Mouse (Mus musculus) erythroblast, embryonic 14.5 days (primary cell): ENCODE measurements around the gene Hoxd10. TPM values are rescaled to one million over a fixed set of nuclear protein-coding genes. Genes with fewer than 3 reads are reported as not detected.

Experiments
- H3K27me3 ChIP-seq: 2 replicates; pipeline ENCODE4 v1.6.1; 2012; ENCODE audit warnings: inconsistent platforms; ENCODE audit not compliant: control insufficient read depth
- H3K36me3 ChIP-seq: 2 replicates; pipeline ENCODE4 v1.6.1; 2012; ENCODE audit warnings: mild to moderate bottlenecking, inconsistent platforms; ENCODE audit not compliant: control insufficient read depth
- H3K4me1 ChIP-seq: 2 replicates; pipeline ENCODE4 v1.6.1; 2012; ENCODE audit warnings: inconsistent platforms; ENCODE audit not compliant: control insufficient read depth
- H3K4me3 ChIP-seq: replicated peaks from 2 replicates; pipeline ENCODE3; 2012; ENCODE audit warnings: moderate library complexity, mild to moderate bottlenecking, inconsistent platforms
- H3K9me3 ChIP-seq: 2 replicates; pipeline ENCODE4 v1.6.1; 2012; ENCODE audit warnings: low read length, inconsistent platforms, mixed read lengths; ENCODE audit not compliant: control insufficient read depth
- GATA1 ChIP-seq: IDR thresholded peaks from 2 replicates; pipeline ENCODE4 v1.6.1; 2012; ENCODE audit warnings: low read length, inconsistent platforms, mixed read lengths
- TAL1 ChIP-seq: IDR thresholded peaks from 3 replicates; pipeline ENCODE4 v1.6.1; 2012; ENCODE audit warnings: low read length, inconsistent platforms, mixed read lengths
- polyA plus RNA-seq: library from polyadenylated mRNA; stranded (reverse); fragments of >175 nt; gene quantifications from 2 replicates; pipeline ENCODE4 v1.2.3, GENCODE M21; 2012

Hoxd10 gene
- polyA plus RNA-seq, 1 experiment, result not detected

DNA sequence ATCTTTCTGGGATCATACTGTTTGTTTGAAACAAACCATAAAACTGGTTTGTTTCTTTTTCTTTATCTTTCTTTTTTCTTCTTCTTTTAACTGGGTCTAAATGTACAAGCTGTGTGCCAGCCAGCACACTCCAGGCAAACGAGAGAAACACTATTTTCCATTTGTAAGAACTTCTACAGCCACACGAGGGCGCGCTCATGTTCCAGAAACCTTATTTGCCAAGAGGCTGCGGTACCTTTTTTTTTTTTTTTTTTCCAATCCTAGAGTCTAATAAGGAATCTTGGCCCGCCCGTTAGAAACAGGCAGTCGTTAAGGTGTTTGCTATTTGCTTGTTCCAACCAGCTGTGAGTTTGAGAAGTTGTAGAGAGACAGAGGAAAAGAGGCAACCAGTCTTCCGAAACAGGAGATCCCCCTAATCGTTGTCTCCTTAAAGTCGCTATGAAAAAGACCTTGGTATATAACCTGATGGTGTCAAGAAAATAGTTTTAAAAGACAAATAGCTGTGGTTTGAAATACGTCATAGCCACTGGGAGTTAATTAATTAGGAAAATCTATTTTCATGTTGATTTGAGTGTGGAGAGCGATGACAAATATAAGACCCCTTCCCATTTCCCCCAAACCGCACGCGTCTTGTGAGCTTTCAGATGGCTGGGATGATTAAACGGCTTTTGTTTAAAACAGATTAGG is 5.3 kb upstream of the Hoxd10 start:
- peaks cover 100% of the 10 kb centered on the region for H3K27me3 ChIP-seq
- peaks cover 6% of the 10 kb centered on the region; the same call in 1 of the 2 replicates for H3K9me3 ChIP-seq
- TF ChIP-seq TAL1, result no peak
- no peak for TF ChIP-seq GATA1

DNA sequence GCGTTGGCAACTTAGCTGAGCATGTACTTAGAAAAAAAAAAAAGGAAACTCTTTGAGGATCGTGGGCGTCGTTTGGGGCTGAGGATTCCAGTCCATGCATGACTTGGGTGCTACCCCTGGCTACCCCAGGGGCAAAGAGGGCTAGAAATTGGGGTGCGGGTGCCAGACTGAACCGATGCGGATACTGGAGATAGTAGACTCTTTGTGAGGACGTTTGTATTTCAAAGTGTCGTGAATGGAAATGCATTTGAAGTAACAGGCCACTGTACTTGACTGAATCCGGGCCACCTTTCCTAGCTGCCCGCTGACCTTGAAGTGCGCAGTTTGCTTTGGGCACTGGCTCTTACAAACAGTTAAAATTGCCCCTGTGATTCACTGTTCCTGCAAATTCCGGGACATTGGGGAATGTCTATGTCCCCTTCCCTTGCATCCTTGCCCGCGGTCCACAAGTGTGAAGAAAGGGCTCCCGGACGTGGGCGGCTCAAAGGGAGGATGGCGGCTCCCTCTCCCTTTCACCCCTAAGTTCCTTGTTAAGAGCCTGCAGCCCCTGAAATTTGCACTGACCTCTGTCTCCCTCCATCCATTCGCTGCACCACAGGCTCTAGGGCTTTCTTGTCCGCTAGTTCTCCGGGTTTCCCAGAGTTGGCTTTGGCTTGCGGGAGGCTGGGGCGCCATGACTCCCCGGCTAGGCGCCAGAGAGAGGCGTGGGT is 4.6 kb upstream of the Hoxd10 start:
- peaks cover 100% of the 10 kb centered on the region for H3K27me3 ChIP-seq
- no peak overlapping the region for H3K4me3 ChIP-seq
- no peaks in the 10 kb centered on the region for H3K36me3 ChIP-seq
- H3K4me1 ChIP-seq, result no peaks in the 10 kb centered on the region
- H3K9me3 ChIP-seq, result peaks cover 6% of the 10 kb centered on the region; the same call in 1 of the 2 replicates
- TF ChIP-seq GATA1, result no peak
- TF ChIP-seq TAL1, result no peak

More for the DNA sequence above, 5.3 kb upstream of the Hoxd10 start:
- Histone ChIP-seq H3K4me3 (no peak overlapping the region), H3K36me3 (no peaks in the 10 kb centered on the region), H3K4me1 (no peaks in the 10 kb centered on the region)

DNA sequence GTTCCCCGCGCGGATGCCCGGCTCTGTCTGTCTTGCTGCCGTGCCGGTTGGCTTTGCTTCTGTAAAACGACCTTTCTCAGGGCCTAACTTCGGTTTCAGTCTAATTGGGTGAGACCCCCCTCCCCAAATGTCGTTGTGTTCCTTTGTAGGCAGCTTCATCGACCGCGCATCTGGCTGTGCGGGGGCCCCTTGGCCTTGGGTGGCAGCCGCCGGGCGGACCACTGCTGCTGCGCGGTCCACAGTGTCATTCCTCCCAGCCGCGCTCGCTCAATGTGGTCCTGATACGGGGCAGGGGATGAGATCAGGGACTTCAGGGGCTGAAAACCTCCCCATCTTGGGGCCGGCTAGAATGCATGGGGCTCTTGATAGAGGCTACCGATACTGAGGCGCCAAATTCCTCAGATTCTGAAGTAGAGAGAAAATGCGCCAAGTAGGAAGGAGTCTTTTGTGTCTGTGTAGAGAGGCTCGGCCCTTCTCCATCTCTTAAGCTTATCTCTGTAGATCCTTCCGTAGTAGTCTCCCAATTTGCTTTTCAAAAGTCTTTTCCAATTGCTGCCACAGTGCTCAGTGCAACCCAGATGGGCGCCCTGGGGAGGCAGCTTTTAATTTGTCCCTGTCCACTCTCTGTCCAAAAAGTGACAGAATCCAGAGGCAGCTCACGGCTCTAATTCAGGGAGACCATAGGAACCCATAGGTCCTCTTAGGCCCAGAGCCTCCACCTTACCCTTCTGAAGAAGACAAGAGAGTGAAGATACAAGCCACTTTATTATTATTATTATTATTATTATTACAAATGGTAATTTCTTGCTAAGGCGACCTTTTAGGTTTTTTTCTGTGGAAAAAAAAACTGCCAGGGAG is 3.8 kb upstream of the Hoxd10 start:
- Histone ChIP-seq H3K9me3 (peaks cover 4% of the 10 kb centered on the region; the same call in 1 of the 2 replicates), H3K27me3 (peaks cover 100% of the 10 kb centered on the region), H3K4me3 (no peak overlapping the region), H3K36me3 (no peaks in the 10 kb centered on the region), H3K4me1 (no peaks in the 10 kb centered on the region)
- TF ChIP-seq GATA1, result no peak
- no peak for TF ChIP-seq TAL1

DNA sequence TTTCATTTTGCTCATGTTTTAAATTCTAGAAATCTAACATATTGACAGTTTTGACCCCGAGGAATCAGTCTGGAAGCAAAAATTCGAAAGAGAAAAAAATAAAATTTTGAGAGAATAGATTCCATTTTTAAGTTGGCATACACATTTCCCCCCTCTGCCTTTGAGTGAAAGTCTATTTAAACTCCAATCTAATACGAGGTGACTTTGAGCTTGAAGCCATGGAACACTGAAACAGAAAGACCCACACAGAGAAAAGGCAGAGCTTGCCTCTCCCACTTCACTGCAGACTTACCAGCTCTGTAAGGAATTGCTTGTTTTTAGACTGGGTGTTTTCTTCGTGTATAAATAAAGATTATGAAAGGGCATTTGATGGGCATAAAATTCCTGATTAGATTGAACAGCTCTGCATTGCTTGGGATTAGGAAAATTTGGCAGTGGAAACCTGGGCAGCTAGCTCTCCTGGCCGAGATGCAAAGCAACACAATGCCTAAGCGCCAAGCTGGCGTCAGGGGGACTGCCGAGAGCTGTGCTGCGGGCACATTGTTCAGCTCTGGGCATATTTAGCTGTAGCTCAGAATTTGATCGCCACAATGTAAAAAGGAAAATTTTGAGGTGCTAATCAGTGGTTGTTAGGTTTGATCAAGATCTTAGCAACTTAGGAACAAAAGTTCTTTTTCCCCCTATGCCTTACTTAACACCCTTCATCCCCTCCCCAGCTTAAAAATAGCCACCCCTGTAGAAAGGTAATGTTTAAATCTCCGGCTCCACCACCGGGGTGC is 2.7 kb upstream of the Hoxd10 start:
- Histone ChIP-seq H3K27me3 (peaks cover 100% of the 10 kb centered on the region), H3K4me3 (no peak overlapping the region), H3K9me3 (0 out of 2 replicates have a peak, but pooled peaks cover 4% of the 10 kb centered on the region), H3K4me1 (no peaks in the 10 kb centered on the region), H3K36me3 (no peaks in the 10 kb centered on the region)
- TF ChIP-seq GATA1, result no peak
- TF ChIP-seq TAL1, result no peak

DNA sequence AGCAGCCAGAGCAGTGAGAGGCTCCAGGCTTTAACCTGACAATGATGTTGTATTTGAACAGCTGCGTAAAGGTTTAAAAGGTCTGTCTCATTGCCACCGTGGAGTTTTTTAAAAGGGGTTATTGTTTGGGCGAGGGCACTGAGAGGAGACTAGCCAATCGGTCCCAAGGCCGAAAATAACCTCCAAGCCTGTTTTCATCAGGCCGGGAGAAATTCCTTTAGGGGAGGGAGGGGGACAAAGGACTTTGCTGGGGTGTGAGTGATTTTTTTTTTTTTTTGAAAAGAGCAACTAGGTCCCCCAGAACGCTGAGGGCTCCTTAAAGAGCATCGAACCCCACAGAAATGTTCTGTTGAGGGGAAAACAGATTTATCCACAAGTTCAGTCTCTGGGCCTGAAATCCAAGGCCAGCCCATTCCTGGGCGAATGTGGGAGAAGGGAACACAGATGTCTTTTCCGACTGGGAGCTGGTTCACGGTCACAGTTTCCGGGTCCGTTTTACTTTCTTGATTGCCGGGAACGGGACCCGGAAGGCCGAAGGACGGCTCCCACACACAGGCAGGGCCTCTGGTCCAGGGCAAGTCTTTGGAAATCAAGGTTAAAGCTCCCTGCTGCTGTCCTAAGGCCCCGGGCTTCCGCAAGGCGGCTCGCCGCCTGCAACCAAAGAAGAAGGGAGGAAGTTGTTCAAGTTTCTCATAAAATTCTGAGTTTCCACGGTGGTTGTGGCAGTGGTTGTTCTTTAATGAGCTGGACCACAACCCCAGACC is 2.0 kb upstream of the Hoxd10 start:
- no peak overlapping the region for H3K4me3 ChIP-seq
- no peaks in the 10 kb centered on the region for H3K4me1 ChIP-seq
- H3K27me3 ChIP-seq, result peaks cover 100% of the 10 kb centered on the region
- TF ChIP-seq TAL1, result no peak
- TF ChIP-seq GATA1, result no peak
- H3K9me3 ChIP-seq, result 0 out of 2 replicates have a peak, but pooled peaks cover 4% of the 10 kb centered on the region
- H3K36me3 ChIP-seq, result no peaks in the 10 kb centered on the region

DNA sequence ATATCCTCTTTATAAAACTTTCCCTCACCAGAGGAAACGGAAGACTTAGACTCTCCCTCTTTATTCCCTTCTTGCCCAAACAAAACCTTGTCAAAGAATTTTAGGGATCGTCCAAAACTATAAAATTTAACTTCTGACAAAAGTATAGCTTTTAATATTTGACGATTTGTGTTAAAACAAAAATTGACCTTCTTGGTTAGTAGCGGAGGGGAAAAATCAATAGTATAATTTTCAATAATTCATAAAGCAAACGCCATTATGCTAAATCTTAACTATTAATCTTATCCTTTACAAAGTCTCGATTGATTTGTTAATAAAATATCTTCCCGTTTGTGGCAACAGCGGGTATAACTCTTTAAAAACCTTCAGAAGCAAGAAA is 1.4 kb upstream of the Hoxd10 start:
- Histone ChIP-seq H3K36me3 (no peaks in the 10 kb centered on the region), H3K4me1 (no peaks in the 10 kb centered on the region), H3K4me3 (no peak overlapping the region), H3K9me3 (0 out of 2 replicates have a peak, but pooled peaks cover 4% of the 10 kb centered on the region), H3K27me3 (peaks cover 100% of the 10 kb centered on the region)
- TF ChIP-seq GATA1 (no peak), TAL1 (no peak)

DNA sequence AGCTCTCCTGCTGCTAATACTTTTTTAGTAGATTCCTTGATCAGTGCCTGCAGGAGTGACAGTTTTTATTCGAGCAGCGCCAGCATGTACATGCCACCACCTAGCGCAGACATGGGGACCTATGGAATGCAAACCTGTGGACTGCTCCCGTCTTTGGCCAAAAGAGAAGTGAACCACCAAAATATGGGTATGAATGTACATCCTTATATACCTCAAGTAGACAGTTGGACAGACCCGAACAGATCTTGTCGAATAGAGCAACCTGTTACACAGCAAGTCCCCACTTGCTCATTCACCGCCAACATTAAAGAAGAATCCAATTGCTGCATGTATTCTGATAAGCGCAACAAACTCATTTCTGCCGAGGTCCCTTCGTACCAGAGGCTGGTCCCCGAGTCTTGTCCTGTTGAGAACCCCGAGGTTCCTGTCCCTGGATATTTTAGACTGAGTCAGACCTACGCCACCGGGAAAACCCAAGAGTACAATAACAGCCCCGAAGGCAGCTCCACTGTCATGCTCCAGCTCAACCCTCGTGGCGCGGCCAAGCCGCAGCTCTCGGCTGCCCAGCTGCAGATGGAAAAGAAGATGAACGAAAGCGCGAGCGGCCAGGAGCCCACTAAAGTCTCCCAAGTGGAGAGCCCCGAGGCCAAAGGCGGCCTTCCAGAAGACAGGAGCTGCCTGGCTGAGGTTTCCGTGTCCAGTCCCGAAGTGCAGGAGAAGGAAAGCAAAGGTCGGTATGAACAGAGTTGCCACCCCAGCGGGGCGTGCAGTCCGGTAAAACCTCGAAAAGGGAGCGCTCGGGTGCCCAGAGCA is 477 bp downstream of the Hoxd10 start:
- Histone ChIP-seq H3K4me1 (no peaks in the 10 kb centered on the region), H3K9me3 (peaks cover 4% of the 10 kb centered on the region; the same call in 1 of the 2 replicates), H3K36me3 (no peaks in the 10 kb centered on the region), H3K4me3 (no peak overlapping the region), H3K27me3 (peaks cover 100% of the 10 kb centered on the region)
- TF ChIP-seq TAL1 (no peak), GATA1 (no peak)
